Mouse (Mus musculus) liver, embryonic 11.5 days (tissue): Measurements from ENCODE around the gene Lcn5. TPM values are rescaled to one million over a fixed set of nuclear protein-coding genes. Genes with fewer than 3 reads are reported as not detected.
A peak's percentile ranks its signal among the peaks of the same experiment; 100 is the strongest.

Experiments
- ATAC-seq: fragments of 200-750 bp; cut with Nextera tagmentation; replicated peaks from 2 replicates; pipeline ENCODE4 v1.8.0; 2017; ENCODE audit warnings: moderate number of reproducible peaks, mild to moderate bottlenecking, moderate TSS enrichment, moderate library complexity; ENCODE audit not compliant: low FRiP score
- DNase-seq: peaks from one replicate; pipeline ENCODE4 v3.0.0-alpha.2; 2017; ENCODE audit warnings: low spot score
- H3K27ac ChIP-seq: fragments of 300-500 bp; sonication (generic); 2 replicates; pipeline ENCODE4 v1.5.1; 2014; ENCODE audit warnings: mild to moderate bottlenecking, low read depth, low read length, control low read depth
- H3K27me3 ChIP-seq: fragments of 300-500 bp; sonication (generic); replicated peaks from 2 replicates; pipeline ENCODE4 v1.6.1; 2014; ENCODE audit warnings: low read length, mixed read lengths; ENCODE audit not compliant: control insufficient read depth, insufficient read depth
- H3K36me3 ChIP-seq: fragments of 300-500 bp; sonication (generic); 2 replicates; pipeline ENCODE4 v1.6.1; 2014; ENCODE audit warnings: mild to moderate bottlenecking, low read length, moderate library complexity, mixed read lengths; ENCODE audit not compliant: control insufficient read depth, insufficient read depth
- H3K4me1 ChIP-seq: fragments of 300-500 bp; sonication (generic); replicated peaks from 2 replicates; pipeline ENCODE4 v1.6.1; 2014; ENCODE audit warnings: low read length, mixed read lengths; ENCODE audit not compliant: control insufficient read depth, insufficient read depth
- H3K4me2 ChIP-seq: fragments of 300-500 bp; sonication (generic); 2 replicates; pipeline ENCODE4 v1.6.1; 2014; ENCODE audit warnings: mild to moderate bottlenecking, control low read depth, moderate library complexity
- H3K4me3 ChIP-seq: fragments of 300-500 bp; sonication (generic); 2 replicates; pipeline ENCODE4 v1.5.1; 2014; ENCODE audit warnings: low read depth, low read length, control low read depth
- H3K9ac ChIP-seq: fragments of 300-500 bp; sonication (generic); 2 replicates; pipeline ENCODE4 v1.6.1; 2014; ENCODE audit warnings: low read depth, low read length, control low read depth
- H3K9me3 ChIP-seq: fragments of 300-500 bp; sonication (generic); 2 replicates; pipeline ENCODE4 v1.6.1; 2016; ENCODE audit warnings: low read length, inconsistent platforms, mixed read lengths; ENCODE audit not compliant: control insufficient read depth
- WGBS: fragments of 180-500 bp; shearing (Covaris S2); extraction: QIAGEN DNeasy Blood & Tissue Kit; methylation state at CpG from one replicate; pipeline ENCODE4 v1.1.7; 2014; 5-methylcytosine and 5-hydroxymethylcytosine counted together
- polyA plus RNA-seq: library from polyadenylated mRNA; unstranded; fragments of >200 nt; fragmentation: Nextera tagmentation; extraction: Ambion mirVana; gene quantifications from 2 replicates; pipeline ENCODE4 v1.2.1, GENCODE M21; 2014

The Lcn5 gene
- polyA plus RNA-seq, result not detected in 2 replicates

DNA sequence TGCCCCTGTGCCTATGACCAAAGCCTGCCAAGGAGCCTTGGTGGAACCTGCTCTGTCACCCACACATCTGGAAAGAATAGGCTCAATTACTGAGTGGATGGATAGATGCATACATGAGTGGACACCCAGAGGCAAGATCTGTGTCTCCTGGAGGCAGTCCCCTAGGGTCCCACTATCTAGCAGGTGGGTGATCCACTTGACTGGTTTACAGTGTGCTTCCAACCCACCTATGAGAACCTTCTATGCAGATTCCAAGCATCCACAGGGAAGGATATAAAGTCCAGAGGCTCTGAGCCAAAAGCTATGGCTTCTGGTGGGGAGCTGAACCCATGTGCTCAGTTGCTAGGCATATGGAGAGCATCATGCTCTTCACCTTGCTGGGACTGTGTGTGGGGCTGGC lies at the start of gene Lcn5:
Gene Lcn5 (plus strand): TSS at position 301 of the 400 bp plus-strand sequence.
- H3K9ac ChIP-seq, result no peak within 1 kb of the TSS
- no peaks in the 10 kb centered on the region for H3K36me3 ChIP-seq
- no peaks in the 10 kb centered on the region for H3K9me3 ChIP-seq
- no peak for DNase-seq
- no peaks in the 10 kb centered on the region for H3K4me1 ChIP-seq
- no peak for ATAC-seq
- H3K4me3 ChIP-seq, result no peak within 1 kb of the TSS
- 0 out of 2 replicates have a peak, but pooled peaks cover 3% of the 10 kb centered on the region for H3K27me3 ChIP-seq
- no peak within 1 kb of the TSS for H3K27ac ChIP-seq
- H3K4me2 ChIP-seq, result no peak within 1 kb of the TSS

DNA sequence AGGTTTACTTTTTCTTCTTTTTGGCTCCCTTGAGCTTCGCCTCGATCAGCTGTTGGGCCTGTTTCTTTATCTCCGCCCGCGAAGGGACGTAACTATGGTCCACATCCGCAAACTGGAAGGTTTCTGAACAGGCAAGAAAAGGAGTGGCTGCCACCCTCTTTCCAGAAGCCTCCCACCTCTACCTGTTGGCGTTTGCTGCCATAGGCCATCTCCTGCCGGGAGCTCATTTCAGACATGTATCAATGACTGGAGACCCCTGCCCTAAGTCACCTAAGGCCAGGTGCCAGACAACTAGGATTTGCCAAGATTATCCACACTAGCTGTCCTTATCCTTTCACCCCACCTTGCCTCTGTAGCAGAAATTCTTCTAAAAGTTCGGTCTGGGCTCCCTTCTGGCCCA lies 49.1 kb upstream of the Lcn5 start:
- peaks cover 17% of the 10 kb centered on the region for H3K4me1 ChIP-seq
- no peaks in the 10 kb centered on the region for H3K9me3 ChIP-seq
- no peak for DNase-seq
- H3K27ac ChIP-seq, result no peak overlapping the region
- peak overlapping the region; percentile 78 for H3K4me2 ChIP-seq
- peaks cover 11% of the 10 kb centered on the region for H3K27me3 ChIP-seq
- no peaks in the 10 kb centered on the region for H3K36me3 ChIP-seq
- 55% methylated on average over 10 of the region's 10 CpGs for WGBS
- ATAC-seq, result no peak; the same call in 1 of the 2 replicates
- no peak overlapping the region; the same call in 1 of the 2 replicates for H3K9ac ChIP-seq
- H3K4me3 ChIP-seq, result peak overlapping the region; percentile 77

DNA sequence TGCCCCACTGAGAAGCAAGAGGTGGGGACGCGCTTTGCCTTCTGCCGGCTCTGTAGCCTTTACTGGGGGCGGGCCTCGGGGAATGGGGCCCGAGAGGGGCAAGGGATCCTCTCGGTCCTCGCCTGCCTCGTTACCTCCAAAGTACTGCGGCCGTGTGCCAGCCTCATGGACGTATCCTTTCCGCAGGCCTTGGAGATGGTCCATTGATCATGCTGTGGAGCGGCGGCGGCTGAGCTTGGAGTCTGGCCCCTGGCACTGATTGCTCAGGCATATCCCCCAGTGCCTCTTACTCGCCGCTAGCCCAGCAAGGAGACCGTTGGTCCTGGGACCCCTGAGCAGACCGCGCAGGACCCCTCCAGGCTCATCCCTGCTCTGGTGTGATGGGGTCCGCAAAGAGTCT lies 41.4 kb upstream of the Lcn5 start:
- Histone ChIP-seq H3K4me3 (no peak overlapping the region), H3K4me2 (peak overlapping the region; percentile 30), H3K9me3 (no peaks in the 10 kb centered on the region), H3K27me3 (peaks cover 56% of the 10 kb centered on the region), H3K36me3 (no peaks in the 10 kb centered on the region), H3K4me1 (peaks cover 7% of the 10 kb centered on the region; the same call in 1 of the 2 replicates), H3K27ac (no peak overlapping the region), H3K9ac (no peak overlapping the region)
- ATAC-seq (no peak), DNase-seq (no peak)
- WGBS, result 15% methylated on average over 22 of the region's 22 CpGs

- peaks cover 7% of the 10 kb centered on the region; the same call in 1 of the 2 replicates for H3K4me1 ChIP-seq
- peaks cover 50% of the 10 kb centered on the region for H3K27me3 ChIP-seq
- H3K9ac ChIP-seq, result no peak within 1 kb of the TSS
- WGBS, result 63% methylated on average over 3 of the region's 3 CpGs
- no peaks in the 10 kb centered on the region for H3K9me3 ChIP-seq
- H3K4me2 ChIP-seq, result no peak within 1 kb of the TSS
- H3K27ac ChIP-seq, result no peak within 1 kb of the TSS
- H3K4me3 ChIP-seq, result no peak within 1 kb of the TSS
- DNase-seq (no peak), ATAC-seq (no peak)
- no peaks in the 10 kb centered on the region for H3K36me3 ChIP-seq
These were observed 40.2 kb upstream of the Lcn5 start, which contains the start of gene Ccdc183 for GRCm38 (mm10) chr2:25617578-25617977. Gene Ccdc183, minus strand, starts transcription at chr2:25617678.

- no peak for DNase-seq
- H3K9me3 ChIP-seq, result no peaks in the 10 kb centered on the region
- H3K9ac ChIP-seq, result no peak overlapping the region
- no peak for ATAC-seq
- H3K27me3 ChIP-seq, result peaks cover 35% of the 10 kb centered on the region
- no peaks in the 10 kb centered on the region for H3K36me3 ChIP-seq
- H3K27ac ChIP-seq, result no peak overlapping the region; the same call in 1 of the 2 replicates
- H3K4me2 ChIP-seq, result no peak overlapping the region
- no peak overlapping the region for H3K4me3 ChIP-seq
- H3K4me1 ChIP-seq, result peaks cover 7% of the 10 kb centered on the region; the same call in 1 of the 2 replicates
- WGBS, result 50% methylated on average over 6 of the region's 6 CpGs
These were observed 37.4 kb upstream of the Lcn5 start for GRCm38 (mm10) chr2:25620386-25620785.

DNA sequence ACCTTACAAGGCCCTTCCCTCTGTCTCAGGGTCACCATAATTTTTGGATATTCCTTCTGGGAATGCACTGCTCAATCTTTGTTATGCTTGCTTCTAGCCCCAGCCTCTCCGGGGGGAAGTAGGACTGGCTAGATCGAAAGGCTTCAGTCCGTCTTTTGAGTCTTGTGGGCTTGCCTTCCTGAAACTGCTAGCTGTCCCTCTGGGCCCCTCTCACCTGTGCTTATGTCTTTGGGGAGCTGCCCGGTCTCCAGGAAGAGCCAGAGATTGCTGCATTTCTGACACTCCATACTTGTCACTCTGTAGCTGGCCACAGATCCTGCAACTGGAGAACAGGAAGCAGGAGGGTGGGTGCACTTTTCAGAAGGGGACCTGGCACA lies 36.9 kb upstream of the Lcn5 start:
- no peak overlapping the region for H3K27ac ChIP-seq
- 64% methylated on average over 4 of the region's 4 CpGs for WGBS
- no peaks in the 10 kb centered on the region for H3K9me3 ChIP-seq
- no peak overlapping the region; the same call in 1 of the 2 replicates for H3K4me3 ChIP-seq
- peaks cover 7% of the 10 kb centered on the region; the same call in 1 of the 2 replicates for H3K4me1 ChIP-seq
- ATAC-seq (no peak), DNase-seq (no peak)
- H3K27me3 ChIP-seq, result peaks cover 31% of the 10 kb centered on the region
- peak overlapping the region; percentile 74 for H3K4me2 ChIP-seq
- H3K9ac ChIP-seq, result no peak overlapping the region
- no peaks in the 10 kb centered on the region for H3K36me3 ChIP-seq

- DNase-seq, result peak; percentile 75
- ATAC-seq, result peak; percentile 84
- H3K9me3 ChIP-seq, result no peaks in the 10 kb centered on the region
- H3K36me3 ChIP-seq, result no peaks in the 10 kb centered on the region
- H3K4me1 ChIP-seq, result peaks cover 5% of the 10 kb centered on the region; the same call in 1 of the 2 replicates
- 6% methylated on average over 34 of the region's 34 CpGs for WGBS
- peak within 1 kb of the TSS; percentile 35 for H3K4me3 ChIP-seq
- H3K9ac ChIP-seq, result peak within 1 kb of the TSS; percentile 30
- H3K27me3 ChIP-seq, result peaks cover 24% of the 10 kb centered on the region
- H3K27ac ChIP-seq, result no peak within 1 kb of the TSS
- H3K4me2 ChIP-seq, result peak within 1 kb of the TSS; percentile 74
These were observed 36.2 kb upstream of the Lcn5 start, which contains the start of gene Tmem141 for GRCm38 (mm10) chr2:25621229-25622200. Gene Tmem141, minus strand, starts transcription at chr2:25622005.

GRCm38 (mm10) chr2:25625986-25626385 lies 31.8 kb upstream of the Lcn5 start:
- 45% methylated on average over 5 of the region's 5 CpGs for WGBS
- Histone ChIP-seq H3K4me1 (peaks cover 3% of the 10 kb centered on the region; the same call in 1 of the 2 replicates), H3K27ac (no peak overlapping the region), H3K4me3 (no peak overlapping the region), H3K9me3 (no peaks in the 10 kb centered on the region), H3K27me3 (no peaks in the 10 kb centered on the region), H3K9ac (no peak overlapping the region), H3K4me2 (no peak overlapping the region), H3K36me3 (no peaks in the 10 kb centered on the region)
- ATAC-seq (no peak), DNase-seq (no peak)
